Mouse (Mus musculus) urinary bladder, postnatal 4 days (tissue): ENCODE results near the gene Scaf4.
"Not testable (repeated sequence)": the region's sequence is repeated elsewhere in the genome, so short reads cannot be mapped to it uniquely, and the experiment has no call there.

Experiments
- DNase-seq, 2 experiments: peaks; one replicate each; pipeline ENCODE4 v3.0.0; 2021 to 2022; ENCODE audit warnings: low spot score in 2 of 2

The Scaf4 gene

GRCm38 (mm10) chr16:90239128-90239746 lies 45.1 kb downstream of the Scaf4 start:
- DNase-seq: no peak

GRCm38 (mm10) chr16:90235188-90235587 lies 49.1 kb downstream of the Scaf4 start:
- DNase-seq: no peak

- DNase-seq: no peak
These were observed 49.7 kb downstream of the Scaf4 start for GRCm38 (mm10) chr16:90234617-90235016.

GRCm38 (mm10) chr16:90233702-90234101 lies 50.6 kb downstream of the Scaf4 start:
- DNase-seq: no peak

GRCm38 (mm10) chr16:90231302-90231701 lies 53.0 kb downstream of the Scaf4 start:
- DNase-seq: no peak

- DNase-seq: no peak
These were observed 54.4 kb downstream of the Scaf4 start for GRCm38 (mm10) chr16:90229897-90230296.

DNA sequence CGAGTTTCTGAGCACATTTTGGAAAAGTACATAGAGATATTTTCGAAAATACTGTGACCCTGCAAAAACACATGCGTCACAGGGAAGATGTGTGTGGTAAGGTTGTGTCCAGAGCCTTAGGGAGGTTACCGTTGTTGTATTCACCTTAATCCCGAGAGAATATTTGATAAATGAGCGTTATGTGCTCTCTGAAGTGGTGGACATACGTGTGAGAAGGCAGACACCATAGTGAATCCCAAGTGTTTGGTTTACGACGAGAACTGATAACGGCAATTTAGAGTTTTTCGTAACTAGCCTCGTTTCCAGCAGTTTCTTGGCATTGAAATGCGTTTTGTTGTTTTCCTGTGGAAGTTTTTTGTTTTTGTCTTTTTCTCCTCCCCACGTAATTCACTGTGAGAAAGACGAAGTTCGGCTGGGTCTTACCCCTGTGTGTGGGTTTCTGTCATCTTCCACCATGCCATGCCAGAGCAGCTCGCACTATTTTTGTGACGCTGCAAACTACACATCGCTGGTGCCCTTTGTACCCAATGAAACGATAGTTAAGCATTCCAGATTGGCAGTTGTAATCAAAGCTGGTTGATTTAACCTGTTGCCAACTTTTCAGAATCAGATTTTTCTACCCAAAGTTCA lies 62.7 kb downstream of the Scaf4 start:
- no peak for DNase-seq

DNA sequence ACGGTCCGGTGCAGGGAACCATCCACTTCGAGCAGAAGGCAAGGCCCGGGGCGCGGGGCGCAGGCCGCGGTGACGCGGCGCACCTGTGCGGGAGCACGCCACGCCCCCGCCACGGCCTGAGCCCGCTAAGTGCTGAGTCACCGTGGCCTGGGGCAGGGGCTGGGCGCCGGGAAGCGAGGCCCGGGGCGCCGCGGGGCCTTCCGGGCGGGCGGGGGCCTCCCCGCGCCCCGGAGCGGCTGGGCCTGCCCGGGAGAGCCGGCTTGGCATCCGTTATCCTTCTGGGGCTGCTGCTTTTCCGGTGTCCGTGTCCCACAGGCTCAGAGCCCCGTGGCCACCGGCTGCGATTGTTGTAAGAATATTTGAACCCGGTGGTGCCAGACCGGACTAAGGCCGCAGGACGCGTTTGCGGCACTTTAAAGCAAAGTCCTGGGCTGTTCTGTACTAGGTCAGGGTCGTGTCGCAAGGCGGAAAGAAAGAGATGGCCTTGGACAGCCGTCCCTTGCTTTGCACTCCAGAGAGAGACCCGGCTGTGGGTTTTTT lies 63.3 kb downstream of the Scaf4 start:
- no peak for DNase-seq

GRCm38 (mm10) chr16:90220026-90220891 lies 64.0 kb downstream of the Scaf4 start, which contains the start of gene Sod1:
TSS of gene Sod1 (plus strand) at chr16:90220754.
- DNase-seq: peak; percentile 94 to 98

GRCm38 (mm10) chr16:90219445-90219844 lies 64.9 kb downstream of the Scaf4 start:
- not testable (repeated sequence) for DNase-seq

GRCm38 (mm10) chr16:90217926-90218325 lies 66.4 kb downstream of the Scaf4 start:
- DNase-seq: no peak

DNA sequence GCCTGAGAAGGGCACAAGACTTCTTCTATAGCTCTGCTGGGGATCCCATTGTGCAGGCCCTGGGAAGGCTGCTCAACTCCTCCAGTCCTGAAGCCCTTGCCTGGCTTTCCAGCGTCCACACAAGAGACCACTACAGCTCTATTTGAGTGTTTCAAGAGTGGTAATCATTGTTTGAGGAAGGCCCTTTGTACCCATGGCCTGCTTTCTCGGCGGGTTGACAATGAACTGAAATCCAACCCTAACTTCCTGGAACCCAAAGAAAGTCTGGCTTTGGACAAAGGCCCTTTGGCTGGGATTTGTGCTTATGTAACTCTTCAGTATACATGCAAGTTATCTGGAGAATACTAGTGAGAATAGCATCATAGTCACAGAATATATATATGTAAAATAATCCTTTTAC lies 66.9 kb downstream of the Scaf4 start:
- DNase-seq: no peak

GRCm38 (mm10) chr16:90216414-90216813 lies 67.9 kb downstream of the Scaf4 start:
- no peak for DNase-seq

- not testable (repeated sequence) for DNase-seq
These were observed 68.4 kb downstream of the Scaf4 start for GRCm38 (mm10) chr16:90215879-90216278.

- DNase-seq: no peak
These were observed 69.4 kb downstream of the Scaf4 start for GRCm38 (mm10) chr16:90214731-90215565.

DNA sequence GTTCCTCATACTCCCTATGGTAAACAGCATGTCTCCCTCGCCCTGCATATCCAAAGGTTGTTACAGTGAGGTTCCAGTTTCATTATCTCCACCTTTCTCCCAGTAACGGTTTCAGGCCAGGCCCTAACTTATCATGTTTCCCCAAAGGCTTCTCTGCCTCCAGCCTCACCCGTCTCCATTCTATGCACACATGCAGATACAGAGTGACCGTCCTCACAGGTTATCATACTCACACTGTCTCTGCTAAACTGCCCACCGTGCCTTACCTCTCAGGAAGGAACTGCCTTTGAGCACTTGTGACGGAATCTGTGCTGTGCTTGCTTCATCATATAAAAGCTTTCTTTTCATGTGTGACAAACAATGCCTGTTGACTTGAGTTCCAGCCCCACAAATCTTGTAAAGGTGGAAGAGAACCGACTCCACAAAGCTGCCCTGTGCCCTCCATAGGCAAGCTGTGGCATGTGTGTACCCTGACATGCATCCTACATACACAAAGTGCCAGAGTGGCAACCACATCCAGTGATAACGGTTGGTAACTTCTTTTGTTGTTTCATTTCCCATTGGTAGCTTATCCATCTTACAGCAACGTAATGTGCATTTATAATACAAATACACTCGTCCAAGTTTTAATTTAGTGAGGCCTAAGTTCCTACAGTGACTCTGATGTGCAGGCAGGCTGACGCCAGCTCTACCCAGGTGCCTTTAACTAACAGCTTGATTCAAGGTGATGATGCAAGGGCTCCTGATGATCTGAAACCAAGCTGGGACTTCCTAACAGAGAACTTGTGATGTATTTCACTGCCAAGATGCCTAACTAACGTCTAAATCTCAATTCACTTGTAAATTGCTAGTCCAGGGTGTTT lies 70.6 kb downstream of the Scaf4 start:
- DNase-seq: no peak

DNA sequence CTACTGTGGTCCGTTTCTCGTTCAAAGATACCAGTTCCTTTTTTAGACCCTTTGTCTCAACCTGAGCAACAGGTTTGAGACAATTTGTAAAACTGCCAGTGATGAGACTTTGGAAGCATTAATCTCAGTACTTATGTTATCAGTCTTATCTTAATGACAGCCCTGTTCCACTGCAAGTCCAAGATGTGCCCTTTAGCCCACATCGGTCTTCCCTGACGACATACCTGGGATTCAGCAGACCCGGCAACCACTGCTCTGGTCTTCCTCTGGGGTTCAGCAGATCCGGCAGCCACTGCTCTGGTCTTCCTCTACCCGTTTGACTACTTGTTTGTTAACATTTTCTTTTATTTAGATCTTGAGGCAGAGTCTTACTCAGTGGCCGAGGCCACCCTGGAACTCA lies 72.5 kb downstream of the Scaf4 start:
- no peak for DNase-seq

DNA sequence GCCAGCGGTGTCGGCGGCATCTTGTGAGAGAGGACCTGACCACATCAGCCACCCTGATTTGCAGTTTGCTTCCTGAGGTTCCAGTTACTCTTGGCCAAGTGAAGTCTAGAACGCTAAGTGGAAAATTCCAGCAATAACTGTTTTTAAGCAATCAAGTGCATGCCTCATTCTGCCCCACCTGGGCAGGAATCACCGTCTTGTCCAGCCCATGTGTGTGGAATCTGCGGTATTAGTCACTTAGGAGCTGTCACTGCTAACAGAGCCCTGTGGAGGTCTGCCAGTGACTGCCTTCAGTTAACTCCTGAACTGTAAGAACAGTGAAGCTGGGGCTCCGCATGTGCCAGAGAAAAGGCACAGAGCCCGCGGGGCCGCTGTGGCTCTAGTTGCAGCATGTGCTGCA lies 73.6 kb downstream of the Scaf4 start:
- DNase-seq: no peak

DNA sequence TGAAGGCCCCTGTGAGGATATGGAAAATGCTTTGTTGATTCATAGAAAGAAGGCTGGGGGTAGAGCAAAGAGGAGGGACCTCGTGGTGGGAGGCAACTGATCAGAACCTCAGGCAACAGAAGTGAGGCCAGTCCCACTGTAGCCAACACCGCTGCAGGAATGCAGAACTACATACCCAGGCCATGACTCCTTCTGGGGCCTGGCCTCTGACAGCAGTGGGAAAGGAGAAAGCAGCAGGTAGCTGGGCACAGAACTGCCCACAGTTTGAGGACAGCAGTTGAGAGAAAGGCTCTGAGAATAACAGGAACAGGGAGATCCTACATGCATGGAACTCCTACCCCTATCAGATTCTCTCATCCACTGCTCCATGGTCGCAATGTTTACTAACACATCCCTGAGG lies 75.3 kb downstream of the Scaf4 start:
- no peak for DNase-seq

DNA sequence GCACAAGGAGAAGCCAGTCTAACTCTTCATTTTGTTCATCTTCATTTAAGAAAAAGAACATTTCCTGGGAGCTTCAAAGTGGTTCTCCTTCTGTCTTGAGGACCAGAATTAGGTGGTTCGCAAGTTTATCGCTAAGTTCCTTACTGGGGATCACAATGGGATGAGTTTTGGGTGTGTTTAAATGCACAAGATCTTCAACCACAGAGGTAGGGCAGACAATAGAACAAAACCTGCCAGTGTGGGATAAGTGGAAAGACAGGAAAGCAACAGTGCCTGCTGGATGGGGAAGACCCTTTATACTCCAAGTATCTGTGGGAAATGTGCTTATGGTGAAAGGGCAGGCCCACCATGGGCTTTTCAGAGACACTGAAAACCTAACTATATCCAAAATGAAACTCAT lies 79.4 kb downstream of the Scaf4 start:
- DNase-seq: no peak
